Comparison of ENCODE assay signal across 20 mouse cellular contexts in the genomic region with DNA sequence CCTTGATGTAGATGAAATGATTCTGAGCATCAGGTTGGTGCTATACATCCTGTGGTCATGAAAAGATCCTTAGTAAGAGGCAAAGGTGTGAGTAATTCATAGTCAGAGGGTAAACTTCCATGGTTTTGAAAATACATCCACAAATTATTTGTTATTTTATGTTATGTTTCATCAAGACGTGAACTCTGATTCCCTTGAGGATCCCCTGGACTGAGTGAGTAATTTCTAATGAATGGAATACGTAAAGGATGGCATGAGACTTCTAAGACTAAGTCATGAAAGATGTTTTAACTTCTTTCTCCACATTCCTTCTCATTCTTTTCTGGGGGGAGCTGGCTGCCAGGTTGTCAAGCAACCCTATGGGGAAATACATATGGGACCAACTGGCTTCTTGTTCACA. TPM values are rescaled to one million over a fixed set of nuclear protein-coding genes. Genes with fewer than 3 reads are reported as not detected.
"Had no signal": no experiment of that assay in that cellular context is flagged by ENCODE, and none has a peak within 500 bp of the region (broad histone marks: within the 10 kb centered on the region; RNA-seq: fewer than 3 reads in every experiment).

No protein-coding gene starts in this region.

- H3K27me3 ChIP-seq: lung, embryonic 15.5 days; neural tube, embryonic 12.5 days; stomach, embryonic 15.5 days had no signal

- H3K27ac ChIP-seq: lung, embryonic 15.5 days; macrophage; midbrain, embryonic 12.5 days; neural tube, embryonic 12.5 days; stomach, embryonic 15.5 days; stomach, postnatal 0 days had no signal

- H3K9ac ChIP-seq: liver, postnatal 0 days; lung, embryonic 15.5 days; midbrain, embryonic 12.5 days; neural tube, embryonic 12.5 days; stomach, embryonic 15.5 days had no signal

- DNase-seq: liver, postnatal 0 days; lung, adult 2 months; lung, postnatal 14 days; lung, postnatal 36 days; midbrain, embryonic 14.5 days; right cerebral cortex, postnatal 14 days; thymus, adult 2 months; thymus, postnatal 25 days; thymus, postnatal 4 days had no signal

- H3K4me3 ChIP-seq: lung, embryonic 15.5 days; megakaryocyte, embryonic 14.5 days; midbrain, embryonic 12.5 days; neural tube, embryonic 12.5 days; stomach, embryonic 15.5 days had no signal

- ATAC-seq: liver, postnatal 0 days; lung, postnatal 0 days had no signal

- H3K4me1 ChIP-seq: lung, embryonic 15.5 days; midbrain, embryonic 12.5 days; neural tube, embryonic 12.5 days; stomach, embryonic 15.5 days had no signal

- H3K9me3 ChIP-seq: lung, embryonic 15.5 days; megakaryocyte, embryonic 14.5 days; midbrain, embryonic 12.5 days; neural tube, embryonic 12.5 days; stomach, embryonic 15.5 days had no signal

- H3K36me3 ChIP-seq: lung, embryonic 15.5 days; midbrain, embryonic 12.5 days; neural tube, embryonic 12.5 days; stomach, embryonic 15.5 days had no signal

- H3K4me2 ChIP-seq: lung, embryonic 15.5 days; midbrain, embryonic 12.5 days; neural tube, embryonic 12.5 days; stomach, embryonic 15.5 days had no signal

RNA-seq across cellular contexts. Expression of a gene that starts 31.6 kb away (rescaled TPM):
- total RNA-seq: megakaryocyte progenitor cell, adult 5-6 weeks; monocyte, adult 5-6 weeks; neutrophil, adult 5-6 weeks had no signal
- polyA plus RNA-seq: macrophage had no signal
